Mouse (Mus musculus) liver, embryonic 11.5 days (tissue): ENCODE results near the gene Ptpru. TPM values are rescaled to one million over a fixed set of nuclear protein-coding genes. Genes with fewer than 3 reads are reported as not detected.

Experiments
- ATAC-seq: fragments of 200-750 bp; cut with Nextera tagmentation; replicated peaks from 2 replicates; pipeline ENCODE4 v1.8.0; 2017; ENCODE audit warnings: moderate number of reproducible peaks, mild to moderate bottlenecking, moderate TSS enrichment, moderate library complexity; ENCODE audit not compliant: low FRiP score
- DNase-seq: peaks from one replicate; pipeline ENCODE4 v3.0.0-alpha.2; 2017; ENCODE audit warnings: low spot score
- H3K27ac ChIP-seq: fragments of 300-500 bp; sonication (generic); 2 replicates; pipeline ENCODE4 v1.5.1; 2014; ENCODE audit warnings: mild to moderate bottlenecking, low read depth, low read length, control low read depth
- H3K27me3 ChIP-seq: fragments of 300-500 bp; sonication (generic); replicated peaks from 2 replicates; pipeline ENCODE4 v1.6.1; 2014; ENCODE audit warnings: low read length, mixed read lengths; ENCODE audit not compliant: control insufficient read depth, insufficient read depth
- H3K36me3 ChIP-seq: fragments of 300-500 bp; sonication (generic); 2 replicates; pipeline ENCODE4 v1.6.1; 2014; ENCODE audit warnings: mild to moderate bottlenecking, low read length, moderate library complexity, mixed read lengths; ENCODE audit not compliant: control insufficient read depth, insufficient read depth
- H3K4me1 ChIP-seq: fragments of 300-500 bp; sonication (generic); replicated peaks from 2 replicates; pipeline ENCODE4 v1.6.1; 2014; ENCODE audit warnings: low read length, mixed read lengths; ENCODE audit not compliant: control insufficient read depth, insufficient read depth
- H3K4me2 ChIP-seq: fragments of 300-500 bp; sonication (generic); 2 replicates; pipeline ENCODE4 v1.6.1; 2014; ENCODE audit warnings: mild to moderate bottlenecking, control low read depth, moderate library complexity
- H3K4me3 ChIP-seq: fragments of 300-500 bp; sonication (generic); 2 replicates; pipeline ENCODE4 v1.5.1; 2014; ENCODE audit warnings: low read depth, low read length, control low read depth
- H3K9ac ChIP-seq: fragments of 300-500 bp; sonication (generic); 2 replicates; pipeline ENCODE4 v1.6.1; 2014; ENCODE audit warnings: low read depth, low read length, control low read depth
- H3K9me3 ChIP-seq: fragments of 300-500 bp; sonication (generic); 2 replicates; pipeline ENCODE4 v1.6.1; 2016; ENCODE audit warnings: low read length, inconsistent platforms, mixed read lengths; ENCODE audit not compliant: control insufficient read depth
- WGBS: fragments of 180-500 bp; shearing (Covaris S2); extraction: QIAGEN DNeasy Blood & Tissue Kit; methylation state at CpG from one replicate; pipeline ENCODE4 v1.1.7; 2014; 5-methylcytosine and 5-hydroxymethylcytosine counted together
- polyA plus RNA-seq: library from polyadenylated mRNA; unstranded; fragments of >200 nt; fragmentation: Nextera tagmentation; extraction: Ambion mirVana; gene quantifications from 2 replicates; pipeline ENCODE4 v1.2.1, GENCODE M21; 2014

The Ptpru gene
- polyA plus RNA-seq, 1 experiment from 2014 or later, result 5.8 TPM

DNA sequence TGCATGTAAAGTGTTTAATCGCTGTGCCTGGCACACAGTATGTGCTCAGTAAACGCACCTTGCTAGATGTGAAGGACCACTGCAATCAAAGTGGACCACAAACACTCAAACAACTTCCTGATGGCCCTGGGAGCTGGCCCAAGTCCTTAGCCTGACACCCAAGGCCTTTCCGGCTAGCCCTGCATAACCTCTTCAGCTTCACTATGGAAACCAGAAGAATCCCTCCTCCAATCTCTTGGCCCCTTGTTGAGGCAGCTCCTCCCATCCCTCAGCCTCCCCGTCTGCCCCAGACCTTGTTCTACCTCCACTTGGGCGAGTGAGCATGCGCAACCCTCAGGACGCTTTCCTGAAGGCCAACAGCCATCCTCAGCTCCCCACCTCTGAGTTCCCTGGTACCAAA is 51.3 kb downstream of the Ptpru start:
- H3K36me3 ChIP-seq, result no peaks in the 10 kb centered on the region
- no peaks in the 10 kb centered on the region for H3K27me3 ChIP-seq
- no peak overlapping the region for H3K9ac ChIP-seq
- no peak overlapping the region for H3K27ac ChIP-seq
- H3K4me1 ChIP-seq, result no peaks in the 10 kb centered on the region
- 78% methylated on average over 7 of the region's 7 CpGs for WGBS
- DNase-seq (no peak), ATAC-seq (no peak)
- no peaks in the 10 kb centered on the region for H3K9me3 ChIP-seq
- no peak overlapping the region for H3K4me3 ChIP-seq
- H3K4me2 ChIP-seq, result no peak overlapping the region

- Histone ChIP-seq H3K27me3 (no peaks in the 10 kb centered on the region), H3K36me3 (no peaks in the 10 kb centered on the region), H3K4me1 (no peaks in the 10 kb centered on the region), H3K9ac (no peak overlapping the region), H3K4me2 (no peak overlapping the region), H3K27ac (no peak overlapping the region), H3K9me3 (no peaks in the 10 kb centered on the region), H3K4me3 (no peak overlapping the region)
- WGBS, result 14% methylated on average over 9 of the region's 9 CpGs
- DNase-seq (peak; percentile 63), ATAC-seq (no peak)
Measured at GRCm38 (mm10) chr4:131784034-131784433, 54.1 kb downstream of the Ptpru start.

DNA sequence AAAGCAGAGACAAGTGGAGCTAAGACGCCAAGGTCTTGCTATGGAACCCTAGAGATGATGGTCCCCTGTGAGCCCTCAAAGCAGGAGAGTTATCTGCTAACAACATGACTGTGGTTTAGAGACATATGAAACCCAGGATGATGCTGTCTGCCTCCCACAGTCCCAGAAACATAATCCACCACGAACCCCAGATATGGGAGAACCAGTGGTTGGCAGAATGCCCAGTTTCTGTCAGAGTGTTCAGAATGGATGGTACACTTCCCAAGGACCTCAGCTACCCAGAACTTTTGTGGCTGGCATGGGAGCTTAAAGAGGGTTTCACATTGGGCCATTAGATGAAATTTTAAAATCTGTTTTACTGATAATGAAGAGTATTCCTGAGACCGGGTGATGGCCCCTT is 57.1 kb downstream of the Ptpru start:
- WGBS, result 34% methylated on average over 3 of the region's 3 CpGs
- Histone ChIP-seq H3K36me3 (no peaks in the 10 kb centered on the region), H3K4me2 (no peak overlapping the region), H3K27me3 (no peaks in the 10 kb centered on the region), H3K4me3 (no peak overlapping the region), H3K27ac (no peak overlapping the region), H3K4me1 (no peaks in the 10 kb centered on the region), H3K9me3 (no peaks in the 10 kb centered on the region), H3K9ac (no peak overlapping the region)
- ATAC-seq, result no peak
- DNase-seq, result no peak

DNA sequence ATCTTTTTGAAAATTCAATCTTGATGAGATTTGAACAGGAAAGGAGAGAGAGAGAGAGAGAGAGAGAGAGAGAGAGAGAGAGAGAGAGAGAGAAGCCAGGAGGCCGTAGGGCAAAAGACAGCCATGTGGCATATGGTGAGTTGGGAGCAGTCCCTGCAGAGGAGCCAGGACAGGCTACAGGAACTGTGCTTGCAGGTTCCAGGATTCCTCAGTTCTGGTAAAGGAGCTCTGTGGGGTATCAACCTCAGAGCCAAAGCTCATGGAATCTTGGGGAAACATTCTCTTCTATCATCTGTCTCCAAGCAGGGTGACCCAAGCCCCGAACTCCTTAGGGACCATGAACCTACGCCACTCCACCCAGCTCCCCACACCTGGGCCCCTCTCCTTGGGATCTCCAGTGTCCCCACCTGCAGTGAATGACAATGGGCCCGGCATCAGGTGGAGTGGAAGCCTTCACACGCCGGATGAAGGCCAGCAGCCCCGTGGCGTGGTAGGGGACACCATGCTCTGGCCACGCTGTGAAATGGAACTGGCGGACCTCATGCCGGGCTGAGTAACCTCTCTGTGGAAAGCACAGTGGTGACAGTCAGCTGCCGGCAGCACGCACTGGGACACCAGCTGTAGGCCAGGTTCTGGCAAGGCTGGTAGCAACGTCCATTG is 59.3 kb downstream of the Ptpru start:
- H3K27ac ChIP-seq, result no peak overlapping the region
- H3K9ac ChIP-seq, result no peak overlapping the region
- 79% methylated on average over 14 of the region's 14 CpGs for WGBS
- no peak overlapping the region for H3K4me2 ChIP-seq
- ATAC-seq (no peak), DNase-seq (no peak)
- no peaks in the 10 kb centered on the region for H3K27me3 ChIP-seq
- H3K4me1 ChIP-seq, result no peaks in the 10 kb centered on the region
- H3K36me3 ChIP-seq, result no peaks in the 10 kb centered on the region
- H3K4me3 ChIP-seq, result no peak overlapping the region
- no peaks in the 10 kb centered on the region for H3K9me3 ChIP-seq

DNA sequence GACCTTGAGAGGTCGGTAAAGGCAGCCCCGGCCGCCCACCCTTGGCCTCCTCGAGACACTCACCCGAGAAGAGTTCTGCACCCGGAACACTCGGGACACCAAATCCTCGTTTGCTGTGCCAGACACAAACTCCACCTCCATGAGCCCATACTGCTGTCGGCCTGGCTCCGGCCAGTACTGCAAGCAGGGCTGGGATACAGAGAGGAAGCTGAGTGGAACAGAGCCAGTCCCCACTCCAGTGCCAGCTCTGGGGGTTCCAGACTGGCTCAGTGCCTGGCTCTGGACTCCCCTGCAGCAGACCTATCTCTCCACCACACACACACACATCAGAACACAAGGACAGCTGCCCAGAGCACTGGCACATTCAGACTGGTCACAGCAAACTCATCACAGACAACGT is 66.7 kb downstream of the Ptpru start:
- H3K4me2 ChIP-seq, result no peak overlapping the region
- H3K4me1 ChIP-seq, result no peaks in the 10 kb centered on the region
- H3K27me3 ChIP-seq, result no peaks in the 10 kb centered on the region
- DNase-seq (no peak), ATAC-seq (no peak)
- H3K9ac ChIP-seq, result no peak overlapping the region
- WGBS, result 77% methylated on average over 11 of the region's 11 CpGs
- no peak overlapping the region for H3K27ac ChIP-seq
- H3K36me3 ChIP-seq, result no peaks in the 10 kb centered on the region
- H3K4me3 ChIP-seq, result no peak overlapping the region
- H3K9me3 ChIP-seq, result no peaks in the 10 kb centered on the region

GRCm38 (mm10) chr4:131763911-131764310 is 74.2 kb downstream of the Ptpru start:
- Histone ChIP-seq H3K4me2 (no peak overlapping the region), H3K9me3 (no peaks in the 10 kb centered on the region), H3K27me3 (no peaks in the 10 kb centered on the region), H3K9ac (no peak overlapping the region), H3K4me1 (no peaks in the 10 kb centered on the region), H3K36me3 (no peaks in the 10 kb centered on the region), H3K27ac (no peak overlapping the region), H3K4me3 (no peak overlapping the region)
- no peak for DNase-seq
- no peak for ATAC-seq
- 84% methylated on average over 7 of the region's 7 CpGs for whole genome bisulfite sequencing

- WGBS, result 56% methylated on average over 3 of the region's 3 CpGs
Measured at GRCm38 (mm10) chr4:131763479-131763878, 74.6 kb downstream of the Ptpru start.

GRCm38 (mm10) chr4:131762211-131762784 is 75.8 kb downstream of the Ptpru start:
- no peak overlapping the region for H3K4me3 ChIP-seq
- no peaks in the 10 kb centered on the region for H3K9me3 ChIP-seq
- no peak overlapping the region for H3K9ac ChIP-seq
- H3K27ac ChIP-seq, result no peak overlapping the region
- WGBS, result 76% methylated on average over 8 of the region's 8 CpGs
- no peaks in the 10 kb centered on the region for H3K4me1 ChIP-seq
- H3K27me3 ChIP-seq, result no peaks in the 10 kb centered on the region
- ATAC-seq, result no peak
- H3K4me2 ChIP-seq, result no peak overlapping the region
- H3K36me3 ChIP-seq, result no peaks in the 10 kb centered on the region
- DNase-seq, result no peak

More at GRCm38 (mm10) chr4:131763479-131763878, 74.6 kb downstream of the Ptpru start:
- Histone ChIP-seq H3K27me3 (no peaks in the 10 kb centered on the region), H3K27ac (no peak overlapping the region), H3K4me3 (no peak overlapping the region), H3K9ac (no peak overlapping the region), H3K4me2 (no peak overlapping the region), H3K4me1 (no peaks in the 10 kb centered on the region), H3K36me3 (no peaks in the 10 kb centered on the region), H3K9me3 (no peaks in the 10 kb centered on the region)
- DNase-seq (no peak), ATAC-seq (no peak)

DNA sequence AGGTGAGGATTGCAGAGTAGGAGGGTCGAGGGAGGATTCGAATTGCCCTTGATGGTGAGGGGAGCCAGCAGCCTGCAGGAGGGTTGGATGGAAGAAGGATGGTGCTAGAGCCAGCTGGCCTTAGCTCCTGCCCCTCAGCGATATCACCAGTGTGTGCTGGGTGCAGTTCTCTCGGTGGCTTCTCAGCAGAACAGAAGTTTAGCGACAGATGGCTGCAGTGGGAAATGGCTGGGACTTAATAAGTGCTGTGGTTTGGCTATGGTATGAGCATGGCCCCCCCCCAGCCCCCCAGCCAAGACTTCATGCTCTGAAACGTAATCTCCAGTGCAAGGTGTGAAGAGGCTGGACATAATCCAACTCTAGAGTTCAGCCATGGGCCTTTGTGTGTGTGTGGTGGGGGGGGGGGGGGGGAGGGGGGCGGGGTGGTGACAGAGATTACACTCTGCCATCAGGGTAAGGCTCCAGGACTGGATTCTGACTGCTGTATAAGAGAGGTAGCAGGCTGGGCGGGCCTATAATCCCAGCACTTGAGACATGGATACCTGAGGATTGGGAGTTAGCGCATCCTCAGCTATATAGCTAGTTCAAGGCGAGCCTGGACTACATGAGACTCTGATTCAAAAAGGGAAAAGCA is 85.8 kb downstream of the Ptpru start:
- no peak for ATAC-seq

More for the DNA sequence above, 85.8 kb downstream of the Ptpru start:
- no peak for DNase-seq
- Histone ChIP-seq H3K4me1 (no peaks in the 10 kb centered on the region), H3K9me3 (no peaks in the 10 kb centered on the region), H3K27me3 (no peaks in the 10 kb centered on the region; the same call in 1 of the 2 replicates), H3K36me3 (no peaks in the 10 kb centered on the region), H3K4me2 (no peak overlapping the region), H3K27ac (no peak overlapping the region), H3K9ac (no peak overlapping the region), H3K4me3 (no peak overlapping the region)
- WGBS, result 45% methylated on average over 10 of the region's 10 CpGs
